Mouse (Mus musculus) thymus, adult 2 months (tissue): ENCODE measurements around the gene Rnf128. TPM values are rescaled to one million over a fixed set of nuclear protein-coding genes. Genes with fewer than 3 reads are reported as not detected.

ENCODE experiments used
- DNase-seq: peaks from one replicate; pipeline ENCODE4 v3.0.0; 2021
- H3K27ac ChIP-seq: fragments of 200-500 bp; 2 replicates; pipeline ENCODE4 v1.5.1; 2012; ENCODE audit warnings: low read length, control low read depth; ENCODE audit not compliant: control insufficient read depth, insufficient read depth
- H3K27me3 ChIP-seq: fragments of 200-500 bp; 2 replicates; pipeline ENCODE4 v1.6.1; 2012; ENCODE audit warnings: mild to moderate bottlenecking, low read length, moderate library complexity, mixed read lengths; ENCODE audit not compliant: control insufficient read depth, insufficient read depth
- H3K36me3 ChIP-seq: fragments of 200-500 bp; 2 replicates; pipeline ENCODE4 v1.6.1; 2012; ENCODE audit warnings: mild to moderate bottlenecking, low read length, moderate library complexity; ENCODE audit not compliant: control insufficient read depth, insufficient read depth
- H3K4me1 ChIP-seq: fragments of 200-500 bp; replicated peaks from 2 replicates; pipeline ENCODE4 v1.6.1; 2012; ENCODE audit warnings: low read length; ENCODE audit not compliant: control insufficient read depth, insufficient read depth
- H3K4me3 ChIP-seq: fragments of 200-500 bp; 2 replicates; pipeline ENCODE4 v1.5.1; 2012; ENCODE audit warnings: mild to moderate bottlenecking, low read length, control low read depth, moderate library complexity; ENCODE audit not compliant: control insufficient read depth, insufficient read depth
- CTCF ChIP-seq: fragments of 200-500 bp; IDR thresholded peaks from 2 replicates; pipeline ENCODE4 v1.5.1; 2012; ENCODE audit warnings: mild to moderate bottlenecking, control low read depth, low read length, moderate library complexity, borderline replicate concordance; ENCODE audit not compliant: control insufficient read depth, poor library complexity, insufficient read depth; ENCODE audit errors: extremely low read depth
- POLR2A ChIP-seq: fragments of 200-500 bp; IDR thresholded peaks from 2 replicates; pipeline ENCODE4 v1.6.1; 2012; ENCODE audit warnings: mild to moderate bottlenecking, low read length, control low read depth, moderate library complexity; ENCODE audit not compliant: control insufficient read depth, poor library complexity, insufficient read depth; ENCODE audit errors: extremely low read depth
- WGBS: fragments of 180-500 bp; shearing (Covaris S2); methylation state at CpG from one replicate; pipeline ENCODE4 v1.1.7; 2018; 5-methylcytosine and 5-hydroxymethylcytosine counted together
- polyA plus RNA-seq: library from polyadenylated mRNA; depleted of rRNA; stranded (reverse); fragments of >200 nt; gene quantifications from 2 replicates; pipeline ENCODE4 v1.2.3, GENCODE M21; 2012

Gene Rnf128
- polyA plus RNA-seq, 1 experiment, result 4.1 TPM

DNA sequence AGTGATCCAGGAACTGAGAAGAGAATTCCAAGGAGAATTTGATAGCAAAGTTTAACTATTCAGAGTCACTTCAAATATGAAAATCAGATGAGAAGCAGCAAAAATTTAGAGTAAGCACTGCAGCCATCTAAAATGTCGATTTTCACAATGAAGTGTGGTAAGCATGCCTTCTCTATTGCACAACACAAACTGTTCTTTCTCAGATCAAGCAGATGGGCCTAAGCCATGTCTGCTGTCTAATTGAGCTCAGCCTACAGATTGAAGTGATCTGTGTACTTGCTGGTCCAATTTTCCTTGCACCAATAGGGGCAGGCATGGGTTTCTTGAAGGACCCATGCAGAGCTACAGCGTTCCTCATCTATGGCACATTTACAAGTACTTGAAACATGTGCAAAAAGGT is 51.6 kb downstream of the Rnf128 start:
- 90% methylated on average over 2 of the region's 2 CpGs for WGBS
- H3K27ac ChIP-seq, result no peak overlapping the region
- H3K36me3 ChIP-seq, result no peaks in the 10 kb centered on the region
- H3K4me1 ChIP-seq, result peaks cover 7% of the 10 kb centered on the region
- no peak for TF ChIP-seq POLR2A
- no peaks in the 10 kb centered on the region for H3K27me3 ChIP-seq
- DNase-seq, result no peak
- no peak overlapping the region for H3K4me3 ChIP-seq

DNA sequence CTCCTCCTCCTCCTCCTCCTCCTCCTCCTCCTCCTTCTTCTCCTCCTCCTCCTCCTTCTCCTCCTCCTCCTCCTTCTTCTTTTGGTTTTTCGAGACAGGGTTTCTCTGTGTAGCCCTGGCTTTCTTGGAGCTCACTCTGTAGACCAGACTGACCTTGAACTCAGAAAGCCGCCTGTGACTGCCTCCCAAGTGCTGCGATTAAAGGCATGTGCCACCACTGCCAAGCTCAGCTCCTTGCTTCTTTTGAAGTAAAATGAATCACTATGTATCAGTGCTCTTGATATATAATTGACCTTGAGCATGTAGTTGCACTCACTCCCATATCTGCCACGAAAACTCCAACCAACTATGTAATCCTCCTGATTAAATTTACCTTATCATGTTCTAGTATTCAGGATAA is 59.0 kb downstream of the Rnf128 start:
- WGBS, result 92% methylated on average over 3 of the region's 4 CpGs
- H3K4me3 ChIP-seq, result no peak overlapping the region
- H3K27ac ChIP-seq, result no peak overlapping the region
- H3K27me3 ChIP-seq, result no peaks in the 10 kb centered on the region
- no peak for TF ChIP-seq CTCF
- TF ChIP-seq POLR2A, result no peak
- no peak for DNase-seq
- H3K36me3 ChIP-seq, result no peaks in the 10 kb centered on the region
- H3K4me1 ChIP-seq, result no peaks in the 10 kb centered on the region

DNA sequence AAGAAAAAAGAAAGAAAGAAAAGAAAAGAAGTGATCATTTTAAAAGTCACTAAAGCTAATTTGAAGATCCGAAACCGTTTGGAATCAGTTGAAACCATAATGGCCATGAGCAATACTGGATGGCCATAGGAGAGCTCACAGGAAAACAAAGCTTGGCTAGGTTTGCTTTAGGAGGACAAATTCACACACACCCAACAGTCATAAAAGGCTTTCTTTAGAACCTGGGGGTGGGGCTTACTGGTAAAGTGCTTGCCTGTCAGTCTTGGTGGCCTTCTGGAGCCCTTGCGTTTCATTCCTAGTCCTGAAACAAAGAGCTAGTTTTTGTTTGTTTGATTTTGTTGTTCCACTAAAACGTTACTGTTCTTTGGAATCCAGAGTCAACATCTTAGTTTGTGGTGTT is 71.6 kb downstream of the Rnf128 start:
- no peak overlapping the region for H3K27ac ChIP-seq
- H3K4me3 ChIP-seq, result no peak overlapping the region
- H3K36me3 ChIP-seq, result no peaks in the 10 kb centered on the region
- H3K27me3 ChIP-seq, result no peaks in the 10 kb centered on the region
- no peak for DNase-seq
- H3K4me1 ChIP-seq, result no peaks in the 10 kb centered on the region
- WGBS, result 95% methylated on average over 4 of the region's 4 CpGs
- no peak for TF ChIP-seq POLR2A
- TF ChIP-seq CTCF, result no peak

DNA sequence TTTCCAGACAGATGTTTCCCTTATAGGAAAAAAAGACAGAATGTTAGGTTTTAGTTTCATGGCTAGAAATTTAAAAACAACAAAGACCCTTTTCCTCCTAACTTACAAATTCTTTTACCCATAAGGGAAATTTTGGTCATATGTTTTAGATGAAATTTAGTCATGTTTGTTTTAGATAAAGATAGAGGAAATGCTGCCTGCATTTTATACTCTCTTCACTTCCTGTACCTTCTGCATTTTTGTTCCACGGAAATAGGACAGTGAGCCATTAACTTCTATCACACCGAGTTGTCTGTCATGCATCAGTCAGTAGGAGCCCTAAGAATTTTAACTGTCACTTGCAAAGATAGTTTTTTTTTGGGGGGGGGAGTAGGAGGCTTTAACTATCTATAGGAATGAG is 76.6 kb downstream of the Rnf128 start:
- Histone ChIP-seq H3K27me3 (no peaks in the 10 kb centered on the region), H3K4me1 (no peaks in the 10 kb centered on the region), H3K4me3 (no peak overlapping the region), H3K27ac (no peak overlapping the region), H3K36me3 (no peaks in the 10 kb centered on the region)
- 42% methylated on average over 2 of the region's 2 CpGs for WGBS
- no peak for TF ChIP-seq POLR2A
- no peak for DNase-seq

DNA sequence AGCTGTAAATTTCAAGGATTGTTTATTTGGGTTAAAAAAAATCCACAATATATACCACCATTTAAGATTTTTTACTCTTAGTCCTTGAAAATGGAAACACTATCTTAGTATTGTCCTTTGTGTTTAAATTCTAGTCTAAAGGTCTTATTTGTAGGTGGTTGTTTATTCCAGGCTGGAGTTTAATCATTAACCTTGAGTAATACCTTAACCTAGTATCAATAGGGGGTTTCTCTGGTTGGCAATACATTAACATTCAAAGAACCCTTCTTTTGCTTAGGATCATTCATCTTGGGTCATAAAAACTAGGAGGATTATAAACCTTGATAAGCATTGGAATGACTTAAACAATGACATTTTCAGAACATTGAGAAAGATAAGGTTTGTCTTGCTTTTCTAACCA is 77.3 kb downstream of the Rnf128 start:
- Histone ChIP-seq H3K27me3 (no peaks in the 10 kb centered on the region), H3K36me3 (no peaks in the 10 kb centered on the region), H3K4me1 (no peaks in the 10 kb centered on the region), H3K4me3 (no peak overlapping the region), H3K27ac (no peak overlapping the region)
- no peak for DNase-seq
- TF ChIP-seq POLR2A (no peak), CTCF (no peak)

DNA sequence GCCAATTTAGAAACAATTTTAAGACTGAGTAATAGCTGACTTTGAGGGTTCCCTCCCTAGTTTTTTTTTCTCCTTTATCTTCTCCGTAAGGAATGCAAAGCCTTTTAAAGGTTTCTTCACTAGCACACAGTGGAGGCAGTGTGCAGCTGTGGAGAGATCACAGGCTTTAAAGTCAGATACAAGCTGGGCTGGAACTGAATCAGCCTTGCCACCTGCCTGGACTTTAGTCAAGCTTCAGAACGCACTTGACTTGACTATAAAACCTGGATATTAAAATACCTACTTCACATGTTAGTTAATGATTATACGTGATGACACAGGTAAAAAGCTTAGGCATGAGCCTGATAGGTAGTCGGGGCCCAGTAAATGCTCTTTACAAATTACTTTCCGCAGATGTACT is 89.1 kb downstream of the Rnf128 start:
- over 99% methylated on average over 5 of the region's 5 CpGs for WGBS

DNA sequence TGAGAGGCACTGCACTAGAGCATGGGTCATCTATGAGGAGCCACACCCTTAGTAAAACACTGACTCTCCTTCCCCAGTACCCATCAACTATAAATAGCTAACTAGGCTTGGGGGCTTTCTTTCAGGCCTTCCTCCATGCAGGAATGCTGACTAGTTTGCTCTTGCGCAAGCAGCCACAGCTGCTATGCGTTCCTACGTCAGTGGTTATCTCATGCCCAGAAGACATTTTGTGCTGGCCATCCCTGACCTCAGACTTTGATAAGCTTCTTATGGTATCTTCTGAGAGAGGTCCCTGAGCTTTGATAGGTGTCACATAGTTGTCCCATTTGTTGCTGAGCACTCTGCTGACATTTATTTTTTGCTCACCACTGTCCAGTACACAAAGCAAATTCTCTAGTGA is 90.2 kb downstream of the Rnf128 start:
- H3K4me1 ChIP-seq, result no peaks in the 10 kb centered on the region
- DNase-seq, result no peak
- 95% methylated on average over 3 of the region's 3 CpGs for WGBS
- no peaks in the 10 kb centered on the region for H3K27me3 ChIP-seq
- H3K36me3 ChIP-seq, result no peaks in the 10 kb centered on the region
- H3K4me3 ChIP-seq, result no peak overlapping the region
- H3K27ac ChIP-seq, result no peak overlapping the region
- TF ChIP-seq CTCF (no peak), POLR2A (no peak)

More for the DNA sequence above, 89.1 kb downstream of the Rnf128 start:
- no peak overlapping the region for H3K4me3 ChIP-seq
- H3K36me3 ChIP-seq, result no peaks in the 10 kb centered on the region
- TF ChIP-seq CTCF (no peak), POLR2A (no peak)
- H3K27ac ChIP-seq, result no peak overlapping the region
- H3K4me1 ChIP-seq, result no peaks in the 10 kb centered on the region
- DNase-seq, result no peak
- no peaks in the 10 kb centered on the region for H3K27me3 ChIP-seq
